Mouse (Mus musculus): ENCODE measurements around the gene Gabrq. TPM values are rescaled to one million over a fixed set of nuclear protein-coding genes. Genes with fewer than 3 reads are reported as not detected.

Gabrq gene
- total RNA-seq (2023), result not detected

GRCm38 (mm10) chrX:72824776-72825588, at the start of gene Gabrq:
Gene Gabrq, plus strand, starts transcription at chrX:72825178.

Other genes with a start within 250 kb of the Gabrq start
- not detected for gene Gabra3, start 168.3 kb upstream of the Gabrq start, total RNA-seq (2023)
- gene Cetn2, start 93.2 kb downstream of the Gabrq start, total RNA-seq (2023), result 10 to 100 TPM; 39.0 to 41.0 TPM
- gene Nsdhl, start 93.4 kb downstream of the Gabrq start, total RNA-seq (2023), result 10 to 100 TPM; 13.8 to 15.8 TPM
- under 1 TPM in 1 of 2 experiments, not detected in 1; 0.35 TPM for gene Zfp185, start 162.2 kb downstream of the Gabrq start, total RNA-seq (2023)
- 1 to 10 TPM; 2.1 to 2.7 TPM for gene Pnma5, start 211.9 kb downstream of the Gabrq start, total RNA-seq (2023)
- not detected for gene Pnma3, start 239.6 kb downstream of the Gabrq start, total RNA-seq (2023)